Comparison of ENCODE assay signal across 7 mouse cellular contexts in the genomic region with DNA sequence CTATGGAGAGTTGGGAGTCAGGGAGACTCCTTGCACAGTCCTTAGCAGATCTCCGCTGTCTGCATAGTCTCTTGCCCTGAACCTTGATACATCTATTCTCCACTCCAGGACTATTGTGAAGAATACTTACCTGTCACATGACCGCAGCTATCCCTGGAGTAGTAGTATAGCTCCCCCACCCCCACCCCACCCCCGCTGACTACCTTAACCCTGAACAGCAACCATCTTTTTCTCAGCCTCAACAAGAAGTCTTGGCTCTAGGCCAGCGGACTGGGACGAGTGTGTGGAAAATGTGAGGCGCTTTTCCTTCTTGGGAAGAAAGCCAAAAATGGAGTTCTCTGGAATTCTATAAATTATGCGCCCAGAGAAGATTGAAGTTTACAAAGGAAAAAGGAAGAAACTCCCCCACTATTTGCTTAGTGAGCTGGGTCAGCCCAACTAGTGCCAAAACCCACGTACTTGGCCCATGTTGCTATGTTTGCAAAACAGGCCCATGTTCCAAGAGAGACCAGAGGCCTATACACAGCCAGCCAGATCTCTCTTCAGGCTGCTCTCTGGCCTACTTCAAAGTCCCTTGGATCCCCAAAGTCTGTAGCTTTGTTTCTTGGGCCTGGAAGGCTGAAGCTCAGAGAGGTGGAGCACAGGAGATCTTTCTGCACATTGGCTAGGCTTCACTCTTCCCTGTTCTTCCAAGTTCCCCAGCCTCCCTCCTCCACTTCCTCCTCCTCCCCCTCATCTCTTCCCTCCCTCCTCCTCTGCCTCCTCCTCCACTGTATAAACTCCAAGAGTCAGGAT. TPM values are rescaled to one million over a fixed set of nuclear protein-coding genes. Genes with fewer than 3 reads are reported as not detected.
A peak's percentile ranks its signal among the peaks of the same experiment; 100 is the strongest.
DNase-seq lines count a peak whose midpoint lies in the region; ATAC-seq and TF ChIP-seq lines count a peak whose summit lies in the region.

No protein-coding gene starts in this region.

- 43% methylated on average over 8 of the region's 8 CpGs for WGBS in hindbrain, postnatal 0 days
- 58% methylated on average over 8 of the region's 8 CpGs for WGBS in neural tube, embryonic 15.5 days

- peak overlapping the region; percentile 65; the same call in 1 of the 2 replicates for H3K27ac ChIP-seq in hindbrain, postnatal 0 days
- peak overlapping the region; percentile 70 for H3K27ac ChIP-seq in neural tube, embryonic 15.5 days (replicated peaks)

- no peak for TF ChIP-seq CTCF in hindbrain, postnatal 0 days (IDR thresholded peaks at IDR 0.05; ENCODE audit: low read depth)

- no peaks in the 10 kb centered on the region for H3K4me1 ChIP-seq in hindbrain, postnatal 0 days (ENCODE audit: insufficient read depth, low read length)
- peaks cover 22% of the 10 kb centered on the region for H3K4me1 ChIP-seq in neural tube, embryonic 15.5 days

- no peaks in the 10 kb centered on the region for H3K9me3 ChIP-seq in hindbrain, postnatal 0 days (ENCODE audit: low read length)
- no peaks in the 10 kb centered on the region for H3K9me3 ChIP-seq in neural tube, embryonic 15.5 days (replicated peaks)

- no peak overlapping the region for H3K4me3 ChIP-seq in hindbrain, postnatal 0 days (ENCODE audit: low read length)
- H3K4me3 ChIP-seq in neural tube, embryonic 15.5 days (replicated peaks): no peak overlapping the region

- no peaks in the 10 kb centered on the region for H3K36me3 ChIP-seq in hindbrain, postnatal 0 days (ENCODE audit: insufficient read depth, low read length)
- no peaks in the 10 kb centered on the region for H3K36me3 ChIP-seq in neural tube, embryonic 15.5 days

- no peak overlapping the region for H3K4me2 ChIP-seq in hindbrain, postnatal 0 days (ENCODE audit: low read depth, low read length)
- H3K4me2 ChIP-seq in neural tube, embryonic 15.5 days: no peak overlapping the region

- no peaks in the 10 kb centered on the region for H3K27me3 ChIP-seq in hindbrain, postnatal 0 days (ENCODE audit: insufficient read depth, low read length)
- no peaks in the 10 kb centered on the region for H3K27me3 ChIP-seq in neural tube, embryonic 15.5 days (replicated peaks)

- no peak overlapping the region for H3K9ac ChIP-seq in hindbrain, postnatal 0 days (replicated peaks; ENCODE audit: low read length)
- H3K9ac ChIP-seq in neural tube, embryonic 15.5 days (replicated peaks): no peak overlapping the region

- ATAC-seq in hindbrain, postnatal 0 days: peak; percentile 84
- peak; percentile 48; the same call in 1 of the 2 replicates for ATAC-seq in neural tube, embryonic 15.5 days (ENCODE audit: low FRiP score)

- DNase-seq in Muller cell, postnatal 12 days (ENCODE audit: inconsistent ontology term): peak; percentile 52
- DNase-seq in adrenal gland, adult (ENCODE audit: inconsistent age in 2 of 2, low spot score in 1 of 2): peak; percentile 33 to 72
- DNase-seq in gastrocnemius, postnatal 10 days: peak; percentile 73
- peak; percentile 77 for DNase-seq in hindbrain, postnatal 0 days (ENCODE audit: low spot score)
- DNase-seq in liver: peak; percentile 54
- DNase-seq in spleen, postnatal 36 days (ENCODE audit: low spot score in 2 of 2): no peak

RNA-seq across cellular contexts. Expression of a gene that starts 48.4 kb away (rescaled TPM):
- total RNA-seq in gastrocnemius, postnatal 10 days (2021): 100 to 1,000 TPM in 1 of 2 experiments, 10 to 100 TPM in 1; 85.4 to 102 TPM
- total RNA-seq in hindbrain, postnatal 0 days (2014; rRNA removed): 27.2 and 33.6 TPM in 2 replicates
- polyA plus RNA-seq in hindbrain, postnatal 0 days (2015; fragmentation: Nextera tagmentation; extraction: Ambion mirVana): 12.9 and 14.8 TPM in 2 replicates
- 21.9 and 24.6 TPM in 2 replicates for polyA plus RNA-seq in neural tube, embryonic 15.5 days (2015; fragmentation: Nextera tagmentation; extraction: Ambion mirVana)

Comparison
In these comparisons a context has a peak if more than half of its experiments do, and no peak if none do; other contexts are left out.
1. DNase-seq: peak in Muller cell, postnatal 12 days (single experiment), adrenal gland, adult (2 of 2), gastrocnemius, postnatal 10 days (single experiment), hindbrain, postnatal 0 days (single experiment) and liver (single experiment); none in spleen, postnatal 36 days (0 of 2).